Mouse (Mus musculus) layer of hippocampus, postnatal 14 days (tissue): ENCODE data around the gene Zfp949. TPM values are rescaled to one million over a fixed set of nuclear protein-coding genes. Genes with fewer than 3 reads are reported as not detected.

ENCODE experiments used
- DNase-seq, 2 experiments: peaks; one replicate each; pipeline ENCODE4 v3.0.0; 2021 to 2022; ENCODE audit warnings: low spot score in 2 of 2, mixed read lengths in 1 of 2
- long read RNA-seq, 2 experiments: library from polyadenylated mRNA; stranded (forward); transcript quantifications; one replicate each; pipeline ENCODE4 v2.0.0; 2021
- total RNA-seq, 2 experiments: library from RNA; stranded (reverse); gene quantifications; 2 replicates each; pipeline ENCODE4 v1.2.3; 2021

Gene Zfp949
- 10 to 100 TPM; 17.8 to 21.1 TPM for total RNA-seq
- long read RNA-seq, experiment 1, partial matches to known transcripts, result 0 of 5 reads
- long read RNA-seq, experiment 1, other reads (novel, unspliced or antisense), result 5 of 5 reads
- long read RNA-seq, experiment 2, partial matches to known transcripts, result 5 of 20 reads
- long read RNA-seq, experiment 2, other reads (novel, unspliced or antisense), result 12 of 20 reads

DNA sequence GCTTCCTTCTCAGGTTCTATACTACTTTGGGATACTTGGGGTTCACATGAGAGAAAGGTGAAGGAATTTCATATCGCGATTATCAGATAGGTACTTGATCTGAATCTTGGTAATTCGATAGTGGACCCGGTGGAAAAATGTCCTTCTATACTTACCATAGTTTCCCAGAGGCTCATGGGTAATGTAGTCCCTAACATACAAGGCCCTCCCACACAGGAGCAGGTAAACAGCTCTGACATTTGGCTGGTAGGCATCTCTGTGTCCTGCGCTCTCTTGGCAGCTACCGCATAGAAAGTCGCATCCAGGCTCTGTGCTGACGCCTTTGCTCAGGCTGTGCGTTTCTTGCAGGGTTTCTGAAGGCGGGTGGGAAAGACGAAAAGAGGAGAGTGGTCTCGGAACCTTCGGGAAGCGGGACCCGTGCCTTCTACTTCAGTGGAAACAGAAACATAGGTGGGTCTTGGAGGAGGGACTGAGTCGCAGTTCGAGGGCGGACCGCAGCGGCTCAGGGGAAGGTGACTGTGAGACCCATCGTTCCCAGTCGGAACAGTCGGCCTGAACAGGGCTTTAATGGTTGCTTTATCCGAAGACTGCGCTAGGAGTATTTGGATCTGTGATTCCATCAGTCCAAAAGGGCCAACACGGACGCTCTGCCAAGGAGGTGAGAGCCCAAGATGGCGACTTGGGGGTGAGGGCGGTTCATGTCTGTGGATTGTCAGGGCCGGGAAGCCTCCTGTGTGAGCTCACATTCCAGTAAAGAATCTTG is at the start of gene Zfp949:
Gene Zfp949, plus strand, starts transcription at position 170 of the 763 bp plus-strand sequence.
- peak; percentile 75 to 92 for DNase-seq

- DNase-seq, result no peak
Measured at GRCm38 (mm10) chr9:88500112-88500511, 47.7 kb upstream of the Zfp949 start.

DNA sequence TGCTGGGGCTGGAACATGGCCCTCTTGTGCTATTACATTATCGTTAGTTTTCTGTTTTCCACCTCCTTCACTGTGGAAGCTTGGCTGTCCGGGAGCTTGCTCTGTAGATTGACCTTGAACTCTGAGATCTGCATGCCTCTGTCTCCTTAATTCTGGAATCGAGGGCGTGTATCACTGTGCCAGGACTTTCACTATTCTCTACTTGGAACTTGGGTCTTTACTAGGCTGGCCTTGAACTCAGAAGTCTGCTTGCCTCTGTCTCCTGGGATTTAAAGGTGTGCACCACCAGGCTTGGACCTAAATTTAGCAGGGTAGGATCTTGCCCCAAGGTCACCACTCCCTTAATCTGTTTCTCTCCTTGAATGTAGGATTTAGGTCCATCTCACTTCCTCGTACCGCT is 46.0 kb upstream of the Zfp949 start:
- DNase-seq, result no peak

- no peak for DNase-seq
Measured at GRCm38 (mm10) chr9:88515546-88515945, 32.3 kb upstream of the Zfp949 start.

- DNase-seq, result no peak
Measured at GRCm38 (mm10) chr9:88516361-88516995, 31.3 kb upstream of the Zfp949 start.

DNA sequence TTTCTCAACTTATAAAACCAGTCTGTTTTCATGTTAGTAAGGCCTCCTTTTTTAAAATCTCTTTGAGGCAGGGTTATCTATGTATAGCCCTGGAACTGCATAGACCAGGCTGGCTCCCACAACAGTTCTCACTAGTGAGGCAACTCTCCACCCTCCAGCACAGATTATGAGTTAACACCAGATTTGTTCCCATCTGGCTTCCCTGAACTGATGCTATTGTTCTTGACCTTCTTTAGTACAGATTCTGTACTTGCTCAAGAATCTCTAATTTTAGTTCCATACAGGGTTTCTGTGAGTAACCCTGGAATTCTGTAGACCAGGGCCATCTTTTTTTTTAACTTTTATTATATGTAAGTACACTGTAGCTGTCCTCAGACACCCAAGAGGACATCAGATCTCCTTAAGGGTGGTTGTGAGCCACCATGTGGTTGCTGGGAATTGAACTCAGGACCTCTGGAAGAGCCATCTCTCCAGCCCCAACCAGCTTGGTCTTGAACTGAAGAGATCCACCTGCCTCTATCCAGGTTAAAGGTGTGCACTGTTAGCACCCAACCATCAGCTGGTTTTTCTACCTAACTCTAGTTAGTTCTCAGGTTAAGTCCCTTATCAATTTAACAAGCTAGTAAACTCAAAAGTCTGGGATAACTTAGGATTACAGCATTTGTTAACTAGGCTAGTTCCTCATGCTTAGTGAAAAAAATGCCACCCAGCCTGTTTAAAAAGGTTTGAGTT is 28.3 kb upstream of the Zfp949 start:
- DNase-seq, result no peak

DNA sequence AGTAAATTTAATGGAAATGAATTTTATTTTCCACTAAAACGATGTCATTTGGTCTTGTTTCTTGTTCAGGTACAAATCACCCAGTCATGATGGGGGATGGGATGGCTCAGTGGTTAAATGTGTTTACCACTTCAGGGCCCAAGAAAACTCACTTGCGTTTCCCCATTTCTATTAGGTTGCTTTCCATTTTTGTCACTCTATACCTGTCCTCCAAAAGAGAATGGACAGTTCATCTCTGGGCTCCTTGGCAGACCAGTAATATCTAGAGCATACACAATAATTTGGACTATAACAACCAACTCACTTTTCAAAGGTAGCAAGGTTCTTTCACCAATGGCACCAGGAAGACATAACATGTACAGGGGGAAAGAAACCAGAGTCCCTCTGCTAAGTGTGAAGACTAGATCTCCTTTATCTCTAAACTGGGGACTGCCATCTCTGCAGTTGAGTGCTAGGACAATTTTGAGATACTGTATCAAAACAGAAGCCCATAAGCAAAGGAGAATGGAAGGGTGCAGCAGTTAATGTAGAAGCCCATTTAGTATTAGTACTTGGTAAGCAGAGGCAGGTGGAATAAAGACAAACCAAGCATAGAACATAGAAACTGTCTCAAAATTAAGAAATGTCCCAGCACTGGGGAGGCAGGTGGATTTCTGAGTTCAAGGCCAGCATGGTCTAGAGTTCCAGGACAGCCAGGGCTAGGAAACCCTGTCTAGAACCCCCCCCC is 27.5 kb upstream of the Zfp949 start:
- no peak for DNase-seq

DNA sequence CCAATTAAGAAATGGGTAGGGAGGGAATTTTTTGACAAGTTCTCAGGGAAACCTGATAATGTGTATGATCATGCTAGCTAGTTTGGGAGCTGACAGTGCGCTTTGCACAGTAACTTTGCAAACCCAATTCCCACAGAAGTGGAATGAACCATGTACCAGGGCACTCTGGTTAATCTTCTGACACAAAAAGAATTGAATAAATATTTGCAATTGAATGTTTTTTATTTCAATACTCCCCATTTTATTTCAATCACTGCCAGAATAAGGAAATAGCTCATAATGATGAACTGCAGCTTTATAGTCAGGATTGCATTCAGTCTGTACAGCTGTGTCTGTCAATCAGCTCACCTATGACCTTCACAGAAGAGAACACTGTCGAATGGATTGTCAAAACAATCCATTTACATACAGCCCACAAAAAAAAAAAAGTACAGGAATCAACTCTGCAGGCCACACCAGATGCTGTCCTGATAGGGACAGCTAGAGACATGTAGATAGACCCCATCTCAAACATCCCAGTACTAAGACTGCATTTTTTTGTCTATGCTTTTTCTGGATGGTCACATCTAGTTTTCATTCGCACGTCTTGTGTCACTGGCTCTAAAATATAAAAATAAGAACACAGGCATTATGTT is 26.9 kb upstream of the Zfp949 start:
- DNase-seq, result no peak

DNA sequence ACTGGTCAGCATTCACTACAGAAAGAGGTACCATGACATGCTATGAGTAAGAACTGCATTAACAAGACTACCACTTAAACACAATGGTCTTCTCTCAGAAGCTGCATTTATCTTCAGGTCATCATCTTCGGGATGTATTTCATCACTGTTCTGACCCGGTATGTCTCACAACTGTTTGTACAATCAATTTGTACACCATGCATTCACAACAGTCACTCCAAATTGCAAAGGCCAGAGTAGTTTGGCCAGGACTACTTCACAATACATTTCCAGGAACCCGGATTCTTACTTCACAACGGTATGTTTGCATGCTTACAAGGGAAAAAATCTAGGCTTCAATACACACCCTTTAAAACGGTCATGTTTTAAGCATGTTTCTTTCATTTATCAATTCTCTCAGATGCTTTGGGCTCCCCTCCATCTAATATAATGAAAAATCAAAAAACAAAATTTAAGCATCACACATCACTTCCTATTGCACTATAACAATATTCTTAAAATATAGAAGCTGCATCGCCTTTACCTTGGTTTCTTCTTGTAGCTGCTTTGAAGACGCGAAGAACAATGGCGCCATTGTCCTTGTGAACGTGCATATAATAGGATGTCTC is 25.8 kb upstream of the Zfp949 start:
- DNase-seq, result peak in 1 of 2 experiments; percentile 14

DNA sequence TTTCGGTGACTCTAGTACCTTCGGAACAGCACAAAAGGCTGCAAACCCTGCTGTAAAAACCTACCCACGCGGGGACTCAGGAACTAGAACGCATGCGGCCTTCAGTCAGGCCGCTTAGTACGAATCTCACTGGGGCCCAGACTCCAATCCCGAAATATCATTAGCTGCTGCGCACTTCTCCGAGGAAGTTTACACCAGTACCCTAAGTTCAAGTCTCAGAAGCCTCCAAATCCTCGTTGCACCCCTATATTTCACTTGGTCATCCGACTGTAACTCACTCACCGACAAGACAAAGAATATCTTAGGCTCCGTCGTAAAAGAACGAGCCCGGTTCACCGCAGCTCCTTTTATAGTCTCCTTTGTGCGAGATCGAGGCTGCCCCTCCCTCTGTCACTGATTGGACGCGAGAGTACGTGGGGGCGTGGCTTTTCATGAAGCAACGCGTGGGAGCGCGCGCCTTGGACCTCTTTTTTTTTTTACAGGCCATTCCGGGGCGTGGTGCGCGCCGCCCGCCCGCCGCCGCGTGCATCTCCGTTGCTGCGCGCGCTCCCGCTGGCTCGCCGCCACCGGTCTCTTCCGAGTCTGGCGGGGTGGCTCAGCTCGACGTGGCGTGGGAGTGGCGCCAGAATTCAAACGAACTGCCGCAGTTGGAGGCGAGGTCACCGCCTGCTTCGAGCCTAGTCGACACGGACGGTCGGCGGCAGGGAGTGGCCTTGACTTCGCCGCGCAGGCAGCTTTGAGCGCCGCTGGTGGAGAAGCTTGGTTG is 25.1 kb upstream of the Zfp949 start:
- peak; percentile 95 to 98 for DNase-seq

DNA sequence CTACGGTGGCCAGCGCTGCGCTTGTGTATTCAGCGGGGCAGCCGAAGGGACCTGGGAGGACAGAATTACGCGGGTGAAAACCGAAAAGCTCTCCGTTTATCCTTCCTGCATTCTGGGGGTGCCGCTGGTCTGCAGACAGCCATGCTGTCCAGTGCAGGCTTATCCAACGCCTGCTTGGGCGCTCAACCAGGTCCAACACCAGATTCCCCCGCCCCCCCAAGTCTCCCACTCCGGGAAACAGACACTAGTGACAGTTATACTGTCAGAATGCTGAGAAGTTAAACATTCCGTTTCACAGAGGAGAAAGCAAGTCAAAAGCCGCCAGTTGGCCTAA is 24.5 kb upstream of the Zfp949 start:
- DNase-seq, result no peak

DNA sequence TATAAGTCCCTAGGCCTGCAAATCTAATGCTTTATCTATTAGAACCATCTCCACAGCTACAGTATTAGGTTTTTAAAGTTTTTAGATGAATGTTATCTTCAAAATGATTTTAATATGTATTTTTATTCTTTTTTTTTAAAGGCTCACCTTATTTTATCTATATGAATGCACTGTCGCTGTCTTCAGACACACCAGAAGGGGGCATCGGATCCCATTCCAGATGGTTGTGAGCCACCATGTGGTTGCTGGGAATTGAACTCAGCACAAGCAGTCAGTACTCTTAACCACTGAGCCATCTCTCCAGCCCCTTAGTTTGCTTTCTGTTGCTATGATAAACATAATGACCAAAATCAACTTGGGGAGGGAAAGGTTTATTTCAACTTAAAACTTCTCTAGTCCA is 23.5 kb upstream of the Zfp949 start:
- DNase-seq, result no peak

GRCm38 (mm10) chr9:88524796-88525195 is 23.0 kb upstream of the Zfp949 start:
- no peak for DNase-seq

GRCm38 (mm10) chr9:88525341-88525740 is 22.5 kb upstream of the Zfp949 start:
- DNase-seq, result no peak

DNA sequence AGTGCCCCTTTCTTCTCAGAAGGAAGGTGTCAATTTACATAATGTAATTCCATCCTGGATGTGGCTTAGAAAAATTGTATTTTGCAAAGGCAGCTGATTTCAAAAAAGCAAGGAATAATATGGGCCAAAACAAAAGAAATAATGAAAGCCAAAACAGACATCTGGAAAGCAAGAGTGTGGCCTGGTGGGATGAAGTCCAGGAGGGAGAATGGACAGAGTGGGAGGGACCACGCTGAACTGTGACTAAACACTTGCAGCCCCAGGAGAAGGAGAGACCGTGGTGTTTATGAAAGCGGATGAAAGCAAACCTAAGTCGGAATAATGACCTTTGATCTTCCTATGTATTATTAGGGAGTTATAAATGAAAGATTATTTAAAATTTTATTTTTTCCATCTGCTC is 19.9 kb upstream of the Zfp949 start:
- DNase-seq, result no peak

DNA sequence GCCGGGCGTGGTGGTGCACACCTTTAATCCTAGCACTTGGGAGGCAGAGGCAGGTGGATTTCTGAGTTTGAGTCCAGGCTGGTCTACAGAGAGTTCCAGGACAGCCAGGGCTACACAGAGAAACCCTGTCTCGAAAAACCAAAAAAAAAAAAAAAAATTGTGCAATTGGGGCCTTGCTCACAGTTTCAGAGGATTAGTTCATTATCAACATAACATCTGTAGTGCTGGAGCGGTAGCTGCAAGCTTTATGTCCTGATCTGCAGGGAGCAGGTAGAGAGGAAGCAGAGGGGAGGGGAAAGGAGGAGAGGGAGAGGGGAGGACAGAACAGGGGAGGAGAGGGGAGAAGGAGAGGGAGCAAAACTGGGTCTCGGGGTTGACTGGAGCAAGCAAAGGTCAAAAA is 19.1 kb upstream of the Zfp949 start:
- no peak for DNase-seq

DNA sequence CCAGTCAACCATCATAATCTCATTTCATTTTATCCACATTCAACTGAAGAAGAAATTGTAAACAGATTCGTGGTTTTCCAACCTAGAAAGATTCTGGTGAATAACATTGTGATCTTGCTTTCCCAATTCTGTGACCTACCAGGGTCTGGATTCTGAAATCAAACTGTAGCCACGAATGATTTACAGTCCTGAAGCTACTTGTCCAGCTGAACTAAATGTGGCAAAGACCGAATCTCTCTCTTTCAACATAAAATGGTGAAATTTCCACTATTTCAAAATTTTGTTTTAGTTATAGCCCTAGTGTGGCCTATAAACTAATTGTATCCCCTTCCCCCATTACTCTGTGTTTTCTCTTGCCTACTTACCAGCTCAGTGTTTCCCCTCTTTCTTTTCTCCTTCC is 18.2 kb upstream of the Zfp949 start:
- no peak for DNase-seq

- no peak for DNase-seq
Measured at GRCm38 (mm10) chr9:88529979-88530580, 17.7 kb upstream of the Zfp949 start.

- no peak for DNase-seq
Measured at GRCm38 (mm10) chr9:88534093-88534492, 13.7 kb upstream of the Zfp949 start.
